Mouse (Mus musculus): Measurements from ENCODE around the gene Zfp462.
"Not testable (repeated sequence)": the region's sequence is repeated elsewhere in the genome, so short reads cannot be mapped to it uniquely, and the experiment has no call there.

The Zfp462 gene

GRCm38 (mm10) chr4:54993001-54993400 is 48.2 kb downstream of the Zfp462 start:
- DNase-seq (ENCODE audit: extremely low spot score, low read depth, low spot score), result not testable (repeated sequence)

GRCm38 (mm10) chr4:54995258-54995657 is 50.4 kb downstream of the Zfp462 start:
- DNase-seq (ENCODE audit: extremely low spot score, low read depth, low spot score), result no peak

DNA sequence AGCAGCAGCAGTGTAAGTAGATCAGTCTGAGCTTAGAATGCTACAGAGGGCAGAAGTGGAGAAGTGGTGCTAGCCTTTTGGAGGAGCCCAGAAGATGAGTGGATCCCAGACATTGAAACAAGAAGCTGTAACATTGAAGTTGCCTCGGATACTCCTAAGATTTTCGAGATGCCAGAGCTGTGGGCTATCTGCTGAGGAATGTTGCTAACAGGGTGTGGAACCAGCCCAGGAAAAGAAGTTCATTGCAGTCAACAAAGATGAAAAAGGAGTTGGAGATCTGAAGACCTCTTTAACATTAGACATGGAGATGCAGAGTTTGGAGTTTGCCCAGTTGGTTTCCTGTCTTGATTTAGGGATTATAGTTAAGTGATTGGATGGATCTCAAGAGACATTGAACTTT is 51.2 kb downstream of the Zfp462 start:
- no peak for DNase-seq (ENCODE audit: extremely low spot score, low read depth, low spot score)

DNA sequence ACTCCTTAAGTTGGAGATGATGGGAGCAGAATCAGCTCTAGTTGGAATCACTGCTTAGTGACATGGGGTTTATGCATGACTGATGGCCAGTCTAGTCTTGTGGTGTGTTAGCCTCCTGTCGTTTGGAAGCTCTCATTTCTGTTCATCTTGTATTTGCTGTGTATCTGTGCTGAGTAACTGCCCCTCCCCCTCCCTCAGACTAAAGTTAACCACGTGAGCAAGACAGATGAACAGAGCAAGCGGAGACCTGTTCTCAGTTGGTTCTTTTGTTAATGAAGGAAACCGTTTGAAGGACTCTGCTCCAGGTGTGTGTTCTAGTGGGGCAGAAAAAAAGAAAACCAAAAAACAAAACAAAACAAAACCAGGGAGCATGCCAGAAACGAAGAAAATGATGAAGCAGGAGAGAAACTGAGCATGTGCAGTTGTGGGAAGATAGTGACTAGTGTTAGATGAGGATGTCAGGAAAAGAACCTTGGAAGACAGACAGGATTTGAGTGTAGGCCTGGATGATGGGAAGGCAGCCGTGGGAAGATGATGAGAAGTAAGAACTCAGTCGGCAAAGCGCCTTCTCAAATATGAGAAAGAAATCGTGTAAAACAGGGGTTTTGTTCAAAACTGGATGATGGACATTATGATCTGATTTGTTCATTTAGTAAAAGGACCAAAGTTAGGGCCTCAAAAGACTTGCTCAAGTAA is 53.4 kb downstream of the Zfp462 start:
- DNase-seq (ENCODE audit: extremely low spot score, low read depth, low spot score), result no peak

GRCm38 (mm10) chr4:54999556-54999955 is 54.7 kb downstream of the Zfp462 start:
- DNase-seq (ENCODE audit: extremely low spot score, low read depth, low spot score), result no peak

DNA sequence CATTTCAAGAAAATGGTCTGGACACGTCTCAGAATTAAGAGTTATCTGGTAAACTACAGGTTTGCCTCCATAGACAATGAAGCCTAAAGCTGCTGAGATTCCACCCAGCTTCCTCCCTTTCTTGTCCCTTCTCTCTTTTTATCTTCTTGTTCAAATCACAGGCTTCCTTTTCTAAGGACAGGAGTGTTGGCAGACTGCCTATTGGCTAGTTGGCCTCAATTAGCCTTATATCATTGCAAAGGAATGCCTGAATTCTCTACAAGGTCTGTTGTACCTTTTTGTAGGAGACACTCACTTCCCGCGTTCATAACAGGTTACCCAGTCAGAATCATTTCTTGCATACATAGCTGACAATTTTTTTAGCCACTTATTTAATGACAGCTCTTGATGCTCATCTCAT is 56.5 kb downstream of the Zfp462 start:
- DNase-seq (ENCODE audit: extremely low spot score, low read depth, low spot score), result no peak

- no peak for DNase-seq (ENCODE audit: extremely low spot score, low read depth, low spot score)
Observed at GRCm38 (mm10) chr4:55003128-55003527, 58.3 kb downstream of the Zfp462 start.

GRCm38 (mm10) chr4:55005066-55005465 is 60.2 kb downstream of the Zfp462 start:
- no peak for DNase-seq (ENCODE audit: extremely low spot score, low read depth, low spot score)

DNA sequence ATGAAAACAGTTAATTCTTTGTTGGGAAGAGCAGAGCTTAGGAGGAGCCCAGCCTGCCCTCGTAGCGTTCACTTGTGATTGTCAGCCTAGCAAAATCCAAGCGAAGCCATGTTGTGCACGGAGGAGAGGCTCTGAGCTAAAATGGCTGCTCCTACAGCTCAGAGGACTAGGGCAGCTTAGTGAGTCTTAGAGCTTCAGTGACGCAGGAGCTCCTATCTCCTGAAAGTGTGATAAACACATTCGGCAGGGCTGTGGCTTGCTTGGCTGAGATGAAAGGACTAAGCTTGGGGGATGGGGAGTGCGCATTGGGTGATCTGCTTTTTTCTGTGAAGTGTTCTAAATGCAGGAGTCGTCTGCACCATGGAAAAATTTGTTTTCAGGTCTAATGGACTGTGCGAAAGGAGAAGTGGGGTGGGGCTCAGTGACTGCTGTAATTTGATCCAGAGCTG is 60.7 kb downstream of the Zfp462 start:
- DNase-seq (ENCODE audit: extremely low spot score, low read depth, low spot score), result no peak

DNA sequence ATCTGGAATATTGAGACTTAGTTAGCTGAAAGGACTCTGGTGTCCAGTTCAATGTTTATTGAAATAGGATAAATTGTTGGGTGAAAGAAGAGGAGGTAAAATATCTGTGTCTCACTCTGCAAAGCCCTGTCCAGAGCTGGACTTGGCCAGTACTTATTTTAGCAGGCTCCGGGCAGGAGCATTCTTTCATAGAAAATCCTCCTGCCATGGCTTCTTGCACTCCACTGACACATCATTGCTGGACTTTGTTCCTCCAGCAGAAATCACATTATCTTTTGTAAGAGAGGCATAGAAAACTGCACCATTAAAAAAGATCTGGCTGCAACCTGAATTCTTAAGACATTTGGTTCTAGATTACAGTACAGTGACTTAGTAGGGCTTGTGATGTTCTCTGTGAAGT is 61.2 kb downstream of the Zfp462 start:
- no peak for DNase-seq (ENCODE audit: extremely low spot score, low read depth, low spot score)

DNA sequence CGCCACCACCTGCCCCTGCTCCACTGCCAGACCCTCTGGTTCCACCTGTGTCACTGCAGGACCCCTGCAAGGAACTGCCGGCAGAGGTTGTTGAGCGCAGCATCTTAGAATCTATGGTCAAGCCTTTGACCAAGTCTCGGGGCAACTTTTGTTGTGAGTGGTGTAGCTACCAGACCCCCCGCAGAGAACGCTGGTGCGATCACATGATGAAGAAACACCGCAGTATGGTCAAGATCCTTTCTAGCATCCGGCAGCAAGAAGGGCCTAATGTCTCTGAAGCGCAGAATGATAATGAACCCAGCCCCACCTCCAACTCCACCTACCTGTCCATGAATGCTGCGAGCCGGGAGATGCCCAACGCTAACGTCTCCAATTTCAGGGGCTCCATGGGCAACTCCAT is 63.8 kb downstream of the Zfp462 start:
- no peak for DNase-seq (ENCODE audit: extremely low spot score, low read depth, low spot score)

DNA sequence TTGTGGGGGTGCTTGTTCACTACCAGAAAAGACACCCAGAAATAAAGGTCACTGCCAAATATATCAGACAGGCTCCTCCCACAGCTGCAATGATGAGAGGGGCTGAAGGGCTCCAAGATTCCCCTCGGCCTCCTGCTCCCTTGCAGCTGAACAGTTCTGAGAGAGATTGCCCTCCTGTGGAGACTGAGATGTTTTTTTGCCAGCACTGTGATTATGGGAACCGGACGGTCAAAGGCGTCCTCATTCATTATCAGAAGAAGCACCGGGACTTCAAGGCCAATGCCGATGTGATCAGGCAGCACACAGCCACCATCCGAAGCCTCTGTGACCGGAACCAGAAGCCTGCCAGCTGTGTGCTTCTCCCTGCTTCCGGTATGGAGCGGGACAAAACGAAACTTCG is 66.5 kb downstream of the Zfp462 start:
- no peak for DNase-seq (ENCODE audit: extremely low spot score, low read depth, low spot score)

GRCm38 (mm10) chr4:55013563-55014248 is 68.9 kb downstream of the Zfp462 start:
- DNase-seq (ENCODE audit: extremely low spot score, low read depth, low spot score), result no peak

DNA sequence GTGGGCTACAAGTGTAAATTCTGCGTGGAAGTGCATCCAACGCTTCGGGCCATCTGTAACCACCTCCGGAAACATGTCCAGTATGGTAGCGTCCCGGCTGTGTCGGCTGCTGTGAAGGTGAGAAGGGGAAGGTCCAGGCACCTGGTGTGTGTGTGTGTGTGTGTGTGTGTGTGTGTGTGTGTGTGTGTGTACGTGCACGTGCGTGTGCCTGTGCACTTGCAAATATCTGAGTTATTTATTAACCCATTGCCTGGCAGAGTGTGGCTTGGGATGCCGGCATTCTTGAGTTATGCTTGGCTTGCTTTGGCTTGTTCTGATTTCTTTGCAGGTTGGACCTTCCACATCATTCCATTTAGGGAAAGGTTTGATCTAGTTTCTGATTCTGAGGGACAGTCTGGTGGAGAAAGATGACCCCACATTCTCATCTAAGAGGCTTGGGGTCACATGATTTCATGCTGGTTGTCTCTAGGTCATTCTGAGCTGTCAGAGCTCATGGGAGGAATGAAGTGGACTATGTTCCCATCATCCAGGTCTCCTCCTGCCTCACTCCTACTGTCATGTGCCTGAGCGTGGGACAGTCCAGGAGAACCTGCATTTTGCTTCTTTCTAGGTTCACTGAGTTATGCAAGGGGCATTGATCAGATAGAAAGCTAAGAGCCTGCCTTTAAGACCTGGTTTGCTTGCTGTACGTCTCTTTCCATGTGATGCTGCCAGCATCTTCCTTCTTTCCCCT is 70.0 kb downstream of the Zfp462 start:
- no peak for DNase-seq (ENCODE audit: extremely low spot score, low read depth, low spot score)

DNA sequence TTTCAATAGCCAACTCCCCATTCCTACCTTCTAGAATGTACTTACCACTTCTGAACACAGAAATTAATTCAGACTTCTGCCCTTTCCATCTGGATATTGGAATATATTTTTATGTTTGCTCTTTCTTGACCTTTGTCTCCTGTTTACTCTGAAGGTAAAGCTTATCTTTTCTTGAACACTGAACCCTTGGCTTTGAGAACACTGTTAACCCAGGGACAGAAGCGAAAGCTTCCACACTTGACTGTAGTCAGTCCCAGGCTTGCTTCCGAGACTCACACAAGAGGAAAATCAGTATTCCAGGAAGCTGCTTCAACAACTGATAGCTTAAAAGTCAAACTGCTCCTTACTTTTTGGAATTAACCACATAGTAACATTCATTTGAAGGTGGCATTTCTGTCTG is 70.7 kb downstream of the Zfp462 start:
- DNase-seq (ENCODE audit: extremely low spot score, low read depth, low spot score), result no peak

DNA sequence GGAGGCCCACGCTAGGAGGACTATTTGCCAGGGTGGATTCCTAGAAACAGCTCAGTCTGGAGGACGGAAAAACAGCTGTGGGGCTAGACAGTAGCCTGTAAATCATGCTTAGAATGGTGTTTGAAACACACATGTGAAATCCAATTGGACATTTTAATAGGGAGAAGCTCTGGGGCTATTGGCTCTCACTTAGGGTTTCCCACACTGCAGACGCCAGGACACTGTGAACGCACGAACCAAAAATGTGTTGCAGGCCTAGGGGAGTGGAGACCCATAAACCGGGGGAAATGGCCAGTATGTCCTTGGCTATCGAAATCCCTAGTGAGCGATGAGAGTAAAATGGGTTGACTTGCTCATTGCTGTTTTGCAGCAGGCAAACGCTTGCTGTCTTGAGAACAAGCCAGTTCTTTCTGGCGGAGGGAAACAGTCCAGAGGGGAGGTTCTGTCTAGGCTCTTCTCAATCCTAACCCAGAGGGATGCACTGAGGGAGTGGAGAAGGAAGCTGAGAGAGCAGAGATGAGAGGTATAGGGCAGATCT is 81.3 kb downstream of the Zfp462 start:
- DNase-seq (ENCODE audit: extremely low spot score, low read depth, low spot score), result no peak

- DNase-seq (ENCODE audit: extremely low spot score, low read depth, low spot score), result no peak
Observed at GRCm38 (mm10) chr4:55030401-55030800, 85.6 kb downstream of the Zfp462 start.

GRCm38 (mm10) chr4:55032317-55032930 is 87.6 kb downstream of the Zfp462 start:
- DNase-seq (ENCODE audit: extremely low spot score, low read depth, low spot score), result no peak

DNA sequence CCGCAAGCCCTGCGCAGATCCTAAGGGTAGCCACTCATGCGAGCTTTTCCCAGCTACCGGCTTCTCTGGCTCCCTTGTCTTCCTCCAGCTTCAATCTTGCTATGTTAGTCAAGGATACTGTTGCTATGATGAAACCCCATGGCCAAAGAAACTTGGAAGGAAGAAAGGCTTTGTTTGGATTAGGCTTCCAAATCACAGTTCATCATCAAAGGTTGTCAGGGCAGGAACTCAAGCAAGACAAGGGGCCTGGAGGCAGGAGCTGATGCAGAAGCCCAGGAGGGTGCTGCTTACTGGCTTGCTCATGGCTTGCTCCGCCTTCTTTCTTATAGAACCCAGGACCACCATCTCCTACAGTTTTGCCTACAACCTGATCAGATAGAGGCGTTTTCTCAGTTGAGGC is 88.6 kb downstream of the Zfp462 start:
- no peak for DNase-seq (ENCODE audit: extremely low spot score, low read depth, low spot score)

- peak; percentile 85 for DNase-seq (ENCODE audit: extremely low spot score, low read depth, low spot score)
Observed at GRCm38 (mm10) chr4:55038139-55038538, 93.3 kb downstream of the Zfp462 start.

GRCm38 (mm10) chr4:55040258-55040964 is 95.6 kb downstream of the Zfp462 start:
- no peak for DNase-seq (ENCODE audit: extremely low spot score, low read depth, low spot score)
